Mouse (Mus musculus): ENCODE measurements around the gene Slc25a12.

Gene Slc25a12

DNA sequence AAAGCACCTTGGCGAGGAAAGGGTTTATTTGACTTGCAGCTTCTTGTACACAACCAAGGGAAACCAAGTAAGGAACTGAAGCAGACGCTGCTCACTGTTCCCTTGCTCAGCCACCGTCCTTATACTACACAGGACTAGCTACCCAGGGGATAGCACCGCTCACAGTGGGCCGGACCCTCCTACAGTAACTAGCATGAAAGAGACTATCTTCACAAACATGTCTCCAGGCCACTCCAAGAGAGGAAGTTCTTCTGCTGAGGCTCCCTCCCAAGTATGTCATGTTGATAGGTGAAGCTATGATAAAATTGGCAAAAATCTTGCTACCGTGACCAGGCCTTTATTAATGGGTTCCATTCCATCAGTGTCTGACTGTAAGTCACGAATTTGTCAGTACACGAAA lies 98.9 kb downstream of the Slc25a12 start:
- in situ Hi-C loops (cut with MboI; ENCODE audit: unreplicated experiment in 2 of 2), result no loop called here

DNA sequence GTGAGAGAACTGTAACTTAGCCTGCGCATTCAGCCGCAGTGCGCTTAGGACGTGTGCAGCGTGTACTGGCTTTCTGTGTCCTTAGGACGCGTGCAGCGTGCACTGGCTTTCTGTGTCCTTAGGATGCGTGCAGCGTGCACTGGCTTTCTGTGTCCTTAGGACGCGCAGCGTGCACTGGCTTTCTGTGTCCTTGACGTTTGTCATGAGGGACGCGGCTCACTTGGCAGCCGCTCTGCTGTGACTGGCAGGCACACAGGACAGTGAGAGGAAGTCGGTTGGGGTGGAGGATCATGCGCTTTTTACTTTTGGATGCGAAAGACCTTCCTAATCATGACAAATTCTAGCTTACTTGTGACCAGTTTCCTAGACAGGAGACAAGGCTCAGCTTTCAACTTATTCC lies 103.0 kb downstream of the Slc25a12 start:
- in situ Hi-C loops (cut with MboI; ENCODE audit: unreplicated experiment in 2 of 2), result no loop called here

DNA sequence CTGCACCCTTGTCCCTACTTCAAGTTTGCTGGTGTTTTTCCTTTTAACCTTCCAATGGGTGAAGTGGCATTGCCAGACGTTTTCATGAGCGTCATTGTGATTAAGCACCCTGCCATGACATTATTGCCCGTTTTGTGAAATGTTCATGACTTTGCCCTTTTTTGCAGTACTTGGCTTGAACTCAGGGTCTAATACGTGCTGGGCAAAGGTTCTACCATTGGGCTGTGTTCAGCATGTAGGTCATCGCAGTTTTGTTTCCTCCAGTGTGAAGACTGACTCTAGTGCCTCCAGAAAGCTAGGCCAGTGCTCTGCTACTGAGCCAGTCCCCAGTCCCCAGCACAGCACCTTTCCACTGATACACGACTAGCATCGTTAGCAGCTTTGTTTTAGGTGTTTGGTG lies 111.0 kb downstream of the Slc25a12 start:
- in situ Hi-C loops (cut with MboI; ENCODE audit: unreplicated experiment in 2 of 2), result no loop called here

DNA sequence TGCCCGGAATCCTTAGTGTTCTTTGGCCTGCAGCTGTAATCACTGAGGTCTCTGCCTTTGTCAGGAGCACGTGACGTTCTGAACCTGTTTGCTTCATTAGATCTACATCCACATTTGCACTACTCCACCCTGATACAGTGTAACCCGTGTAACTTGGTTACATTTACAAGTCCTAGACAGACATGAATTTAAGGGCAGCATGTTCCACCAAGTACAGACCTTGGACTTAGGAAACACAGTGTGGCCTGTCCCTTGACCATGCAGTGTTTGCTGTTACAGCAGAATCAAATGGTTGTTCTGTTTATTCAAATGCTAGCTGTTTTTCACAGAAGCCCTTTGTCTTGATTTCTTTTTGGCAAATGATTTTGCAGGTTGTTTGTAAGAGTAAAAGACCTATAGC lies 112.7 kb downstream of the Slc25a12 start:
- in situ Hi-C loops (cut with MboI; ENCODE audit: unreplicated experiment in 2 of 2), result no loop called here

DNA sequence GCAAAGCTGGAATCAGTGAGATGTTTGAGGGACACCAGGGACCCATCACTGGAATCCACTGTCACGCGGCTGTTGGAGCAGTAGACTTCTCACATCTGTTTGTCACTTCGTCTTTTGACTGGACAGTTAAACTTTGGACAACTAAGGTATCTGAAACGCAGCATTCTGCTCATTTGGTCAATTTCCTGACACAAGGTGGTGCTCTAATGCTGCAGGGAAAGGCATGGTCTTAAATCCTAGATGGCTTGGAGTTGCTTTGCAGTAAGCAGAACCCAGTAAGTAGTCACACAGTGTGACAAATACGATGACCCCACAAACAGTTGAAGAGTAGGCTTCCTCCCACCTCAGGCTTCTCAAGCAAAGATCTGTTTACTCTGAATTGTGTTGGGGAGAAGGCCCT lies 116.7 kb downstream of the Slc25a12 start:
- in situ Hi-C loops (cut with MboI; ENCODE audit: unreplicated experiment in 2 of 2), result no loop called here

DNA sequence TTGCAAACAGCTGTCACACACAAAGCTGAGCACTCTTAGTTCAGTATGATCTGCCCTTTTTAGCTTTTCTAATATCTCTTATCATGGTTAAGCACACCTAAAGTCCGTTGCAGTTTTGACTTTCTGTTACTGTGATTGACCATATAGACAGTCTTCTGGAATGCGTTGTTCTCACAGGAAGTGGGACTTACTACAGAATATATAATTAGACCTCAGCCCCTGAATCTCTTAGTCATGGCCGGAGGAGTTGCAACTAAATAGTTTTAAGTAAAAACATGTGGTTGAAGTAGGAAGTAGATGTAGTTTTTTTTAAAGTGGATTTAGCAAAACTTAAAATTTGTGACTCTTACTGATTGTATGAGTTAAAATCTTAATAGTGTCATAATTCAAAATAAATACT lies 119.5 kb downstream of the Slc25a12 start:
- in situ Hi-C loops (cut with MboI; ENCODE audit: unreplicated experiment in 2 of 2), result loop anchor here in 1 of 2 experiments (25.0 kb wide), 2 partner anchors 536 to 564 kb away; no protein-coding TSS in a partner anchor

DNA sequence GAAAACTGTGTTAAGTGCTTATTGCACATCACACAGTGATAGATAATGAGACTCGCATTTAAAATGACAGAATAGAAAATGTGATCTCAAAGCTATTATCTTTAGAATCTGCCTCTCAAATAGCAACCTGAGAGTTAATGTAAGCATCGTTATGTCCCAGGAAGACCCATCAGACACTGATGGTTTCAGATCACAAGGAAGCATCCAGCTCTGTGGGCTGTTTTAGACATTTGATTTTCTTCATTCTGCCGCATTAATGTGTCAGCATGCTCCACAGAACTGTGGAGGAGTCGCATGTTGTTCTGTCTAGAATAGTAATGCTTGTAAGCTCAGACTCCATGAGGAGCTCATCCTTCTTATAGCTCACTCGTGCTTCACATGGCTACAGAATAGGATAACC lies 121.5 kb downstream of the Slc25a12 start:
- in situ Hi-C loops (cut with MboI; ENCODE audit: unreplicated experiment in 2 of 2), result loop anchor here in 1 of 2 experiments (25.0 kb wide), 2 partner anchors 534 to 566 kb away; no protein-coding TSS in a partner anchor

DNA sequence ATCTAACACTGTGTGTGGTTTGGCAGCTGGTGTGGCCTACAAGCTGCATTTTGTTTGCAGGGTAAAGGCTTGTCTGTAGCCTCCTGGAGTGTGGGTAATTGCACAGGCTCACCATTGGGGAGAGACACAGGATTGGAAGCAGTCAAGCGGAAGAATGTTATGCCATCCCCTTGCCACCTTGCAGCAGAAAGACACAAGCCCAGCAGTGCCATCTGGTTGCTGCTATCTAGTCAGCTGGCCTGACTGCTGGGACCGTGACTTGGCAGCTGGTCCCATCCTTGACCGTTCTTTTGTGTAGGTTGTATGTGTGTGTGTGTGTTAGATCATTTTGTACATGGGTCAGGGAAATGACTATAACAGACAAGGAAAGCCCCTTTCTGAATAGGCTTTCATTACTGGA lies 122.1 kb downstream of the Slc25a12 start:
- in situ Hi-C loops (cut with MboI; ENCODE audit: unreplicated experiment in 2 of 2), result loop anchor here in 1 of 2 experiments (25.0 kb wide), 2 partner anchors 533 to 567 kb away; no protein-coding TSS in a partner anchor

DNA sequence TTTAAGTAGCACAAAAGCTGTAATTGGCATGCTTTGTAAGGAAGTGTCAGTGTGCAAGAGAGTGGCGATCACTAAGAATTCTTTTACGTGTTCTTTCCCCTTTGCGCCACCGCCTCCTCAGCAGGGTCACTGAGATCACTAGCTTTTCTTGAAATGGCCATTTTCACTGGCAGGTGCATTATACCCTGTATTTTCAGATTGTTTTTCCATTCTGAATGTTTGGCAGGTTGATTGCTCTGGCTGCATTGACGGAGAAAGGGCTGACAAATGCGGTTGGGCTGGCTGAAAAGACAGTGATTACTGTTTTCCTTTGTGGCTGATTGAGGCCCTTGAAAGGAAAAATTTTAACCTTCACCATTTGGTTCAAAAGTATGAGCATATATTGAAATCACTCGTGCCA lies 122.7 kb downstream of the Slc25a12 start:
- in situ Hi-C loops (cut with MboI; ENCODE audit: unreplicated experiment in 2 of 2), result loop anchor here in 1 of 2 experiments (25.0 kb wide), 2 partner anchors 533 to 567 kb away; no protein-coding TSS in a partner anchor

DNA sequence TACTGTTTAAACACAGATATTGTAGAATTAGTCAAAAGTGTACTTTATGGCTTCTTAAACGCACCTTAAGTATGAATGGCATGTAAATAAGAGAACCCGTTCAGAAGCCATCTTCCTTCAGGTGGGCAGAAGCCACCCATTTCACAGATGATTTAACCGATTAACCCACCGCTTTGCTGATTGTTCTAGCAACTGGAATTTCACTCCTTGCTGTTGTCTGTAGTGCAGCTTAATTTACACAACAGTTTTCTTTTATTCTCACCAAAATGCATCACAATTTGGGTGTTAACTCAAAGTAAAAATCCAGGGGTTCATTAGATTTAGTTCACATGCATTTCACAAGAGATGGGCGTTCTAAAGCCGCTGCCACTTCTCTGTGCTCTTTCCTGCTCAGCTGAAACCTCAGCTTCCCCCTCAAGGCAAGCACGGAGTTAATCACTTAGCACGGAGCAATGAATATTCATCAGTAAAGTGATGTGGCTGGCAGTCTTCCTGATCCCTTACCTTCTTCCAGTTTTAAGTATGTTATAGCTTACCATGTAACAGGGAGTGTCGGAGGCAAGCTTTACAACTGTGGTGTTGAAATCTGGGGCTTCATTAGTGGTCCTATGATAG lies 124.4 kb downstream of the Slc25a12 start:
- in situ Hi-C loops (cut with MboI; ENCODE audit: unreplicated experiment in 2 of 2), result loop anchor here in 1 of 2 experiments (25.0 kb wide), 2 partner anchors 531 to 569 kb away; no protein-coding TSS in a partner anchor

DNA sequence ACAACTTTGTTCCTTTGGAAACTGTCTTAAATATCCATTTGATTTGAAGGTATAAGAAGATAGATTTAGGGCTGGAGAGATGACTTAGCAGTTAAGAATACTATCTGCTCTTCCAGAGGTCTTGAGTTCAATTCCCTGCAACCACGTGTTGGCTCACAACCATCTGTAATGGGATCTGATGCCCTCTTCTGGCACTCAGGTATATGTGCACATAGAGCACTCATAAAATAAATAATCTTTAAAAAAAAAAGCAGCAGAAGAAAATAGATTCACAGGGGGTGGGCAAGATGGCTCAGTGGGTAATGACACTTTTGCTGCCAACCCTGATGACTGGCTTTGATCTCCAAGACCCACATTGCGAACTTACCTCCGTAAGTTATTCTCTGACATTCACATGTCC lies 125.4 kb downstream of the Slc25a12 start:
- in situ Hi-C loops (cut with MboI; ENCODE audit: unreplicated experiment in 2 of 2), result loop anchor here in 1 of 2 experiments (25.0 kb wide), 2 partner anchors 530 to 570 kb away; no protein-coding TSS in a partner anchor

DNA sequence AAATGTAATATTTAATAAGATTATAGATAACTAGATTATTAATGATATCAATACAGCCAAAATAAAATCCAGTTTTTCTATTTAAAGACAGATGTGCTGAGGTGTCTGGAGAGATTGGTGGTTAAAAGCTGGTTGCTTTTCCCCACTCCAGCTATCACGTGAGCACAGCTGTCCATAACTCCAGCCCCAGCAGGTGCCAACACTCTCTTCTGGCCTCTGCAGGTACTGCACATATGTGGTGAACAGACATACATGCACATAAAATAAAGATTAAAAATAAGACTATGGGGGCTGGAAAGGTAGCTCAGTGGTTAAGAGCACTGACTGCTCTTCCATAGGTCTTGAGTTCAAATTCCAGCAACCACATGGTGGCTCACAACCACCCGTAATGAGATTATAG lies 126.0 kb downstream of the Slc25a12 start:
- in situ Hi-C loops (cut with MboI; ENCODE audit: unreplicated experiment in 2 of 2), result loop anchor here in 1 of 2 experiments (25.0 kb wide), 2 partner anchors 529 to 571 kb away; no protein-coding TSS in a partner anchor

DNA sequence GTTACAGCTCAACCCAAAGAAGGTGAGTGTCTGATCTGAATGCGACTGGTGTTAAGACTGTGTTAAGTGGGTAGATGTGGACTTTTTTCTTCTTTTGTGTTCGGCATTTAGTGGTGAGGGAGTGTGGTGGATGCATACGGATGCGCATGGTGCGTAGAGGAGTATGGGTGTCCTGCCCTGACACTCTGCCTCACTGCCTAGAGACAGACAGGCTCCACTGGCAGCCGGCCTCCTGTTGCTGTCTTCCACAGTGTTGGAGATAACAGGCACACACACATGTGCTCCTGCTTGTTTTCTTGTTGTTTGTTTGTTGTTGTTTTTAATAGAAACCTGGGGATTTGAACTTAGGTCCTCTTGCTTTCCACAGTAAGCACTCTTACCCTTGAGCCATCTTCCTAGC lies 131.5 kb downstream of the Slc25a12 start:
- in situ Hi-C loops (cut with MboI; ENCODE audit: unreplicated experiment in 2 of 2), result loop anchor here in 1 of 2 experiments (25.0 kb wide), 2 partner anchors 524 to 576 kb away; no protein-coding TSS in a partner anchor

DNA sequence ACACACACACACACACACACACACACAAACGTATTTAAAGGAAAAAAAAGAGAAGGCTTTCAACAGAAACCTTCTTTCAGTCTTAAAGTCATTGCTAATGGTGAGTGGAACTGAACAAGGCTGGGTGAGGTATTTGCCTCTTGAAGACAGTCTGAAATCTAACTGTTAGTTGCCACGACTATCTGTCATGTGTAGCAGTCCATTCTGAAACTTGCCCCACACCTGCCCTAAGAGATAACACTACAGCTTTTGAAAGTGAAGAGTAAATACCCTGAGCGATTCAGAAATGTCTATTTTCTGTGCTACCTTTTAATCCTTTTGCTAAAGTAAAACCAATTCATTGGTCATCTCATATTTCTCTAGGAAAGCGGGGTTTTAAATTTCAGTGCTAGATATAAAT lies 132.1 kb downstream of the Slc25a12 start:
- in situ Hi-C loops (cut with MboI; ENCODE audit: unreplicated experiment in 2 of 2), result loop anchor here in 1 of 2 experiments (25.0 kb wide), 2 partner anchors 523 to 577 kb away; no protein-coding TSS in a partner anchor

DNA sequence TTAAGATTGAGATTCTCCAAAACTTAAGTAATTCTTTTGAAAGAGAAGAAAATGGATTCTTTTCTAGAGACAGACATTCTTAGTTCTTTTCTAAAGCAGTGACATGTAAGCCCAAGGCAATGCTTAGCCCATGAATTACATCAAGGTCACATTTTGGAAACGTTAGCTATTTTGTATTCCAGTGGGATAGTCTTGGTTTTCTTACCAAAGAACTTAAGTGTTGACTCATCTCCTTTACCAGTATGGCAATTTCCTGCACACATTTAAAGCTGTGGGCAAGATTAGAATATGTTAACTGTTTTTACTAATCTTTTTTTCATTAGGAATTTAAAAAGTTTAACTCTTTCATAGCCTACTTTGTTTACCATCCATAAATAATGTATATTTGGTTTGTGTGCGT lies 134.6 kb downstream of the Slc25a12 start:
- in situ Hi-C loops (cut with MboI; ENCODE audit: unreplicated experiment in 2 of 2), result loop anchor here in 1 of 2 experiments (25.0 kb wide), 2 partner anchors 521 to 579 kb away; no protein-coding TSS in a partner anchor

DNA sequence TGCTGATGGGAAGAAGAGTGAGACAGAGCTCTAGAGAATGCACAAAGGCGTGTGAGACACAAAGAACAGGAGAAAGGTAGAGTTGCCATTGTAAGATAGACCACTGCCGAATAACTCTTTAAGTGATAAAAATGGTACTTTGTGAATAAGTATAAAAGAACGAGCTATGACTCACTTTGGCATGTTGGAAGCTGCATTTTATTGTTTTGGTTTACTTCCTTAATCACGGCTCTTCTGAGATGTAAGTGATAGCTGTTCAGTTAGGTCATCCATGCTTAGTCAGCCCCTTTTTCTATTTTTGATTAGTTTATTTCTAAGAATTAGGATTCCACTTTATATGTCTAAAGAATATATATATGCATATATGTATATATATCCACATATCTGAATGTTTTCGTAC lies 135.6 kb downstream of the Slc25a12 start:
- in situ Hi-C loops (cut with MboI; ENCODE audit: unreplicated experiment in 2 of 2), result loop anchor here in 1 of 2 experiments (25.0 kb wide), 2 partner anchors 520 to 580 kb away; no protein-coding TSS in a partner anchor

DNA sequence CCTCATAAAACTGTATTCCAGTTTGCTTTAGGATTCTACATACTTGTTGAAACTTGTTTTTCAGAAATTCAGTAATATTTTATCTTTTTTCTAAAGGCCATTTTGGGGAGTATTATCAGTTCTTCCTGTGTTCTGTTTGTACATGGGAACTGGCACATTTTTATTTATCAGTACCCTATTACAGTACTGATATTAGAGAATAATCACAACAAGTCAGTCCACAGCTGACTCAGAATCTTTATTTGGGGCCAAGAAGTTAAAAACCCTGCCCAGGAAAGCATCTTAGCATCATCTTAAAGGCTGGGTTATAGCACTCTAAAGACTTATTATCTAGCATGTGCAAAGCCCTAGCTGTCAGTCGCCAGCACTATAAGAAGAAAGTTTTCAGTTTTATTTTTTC lies 137.9 kb downstream of the Slc25a12 start:
- in situ Hi-C loops (cut with MboI; ENCODE audit: unreplicated experiment in 2 of 2), result loop anchor here in 1 of 2 experiments (25.0 kb wide), 2 partner anchors 517 to 583 kb away; no protein-coding TSS in a partner anchor

DNA sequence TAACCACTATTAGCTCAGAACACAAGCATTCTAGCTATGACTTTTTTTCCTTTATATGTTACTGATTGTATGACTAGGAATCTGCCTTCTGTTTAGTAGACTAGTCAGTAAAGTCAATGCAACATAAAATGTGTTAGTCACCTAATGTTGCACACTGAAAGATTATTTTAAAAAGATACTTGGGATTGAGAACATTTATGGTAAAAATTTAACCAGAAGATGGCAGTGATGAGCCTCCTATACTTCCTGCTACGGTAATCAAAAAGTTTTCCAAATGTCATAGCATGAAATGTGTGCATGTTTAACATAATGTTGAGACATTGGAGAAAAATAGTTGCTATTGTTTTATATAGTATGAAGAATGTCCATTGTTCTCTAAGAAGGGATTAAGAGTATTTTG lies 140.2 kb downstream of the Slc25a12 start:
- in situ Hi-C loops (cut with MboI; ENCODE audit: unreplicated experiment in 2 of 2), result loop anchor here in 1 of 2 experiments (25.0 kb wide), 2 partner anchors 515 to 585 kb away; no protein-coding TSS in a partner anchor
